Mouse (Mus musculus): ENCODE results near the gene Hlx. TPM values are rescaled to one million over a fixed set of nuclear protein-coding genes. Genes with fewer than 3 reads are reported as not detected.

The Hlx gene
- total and polyA plus RNA-seq, 3 experiments, result 2.4 to 9.6 TPM; not detected in 1

DNA sequence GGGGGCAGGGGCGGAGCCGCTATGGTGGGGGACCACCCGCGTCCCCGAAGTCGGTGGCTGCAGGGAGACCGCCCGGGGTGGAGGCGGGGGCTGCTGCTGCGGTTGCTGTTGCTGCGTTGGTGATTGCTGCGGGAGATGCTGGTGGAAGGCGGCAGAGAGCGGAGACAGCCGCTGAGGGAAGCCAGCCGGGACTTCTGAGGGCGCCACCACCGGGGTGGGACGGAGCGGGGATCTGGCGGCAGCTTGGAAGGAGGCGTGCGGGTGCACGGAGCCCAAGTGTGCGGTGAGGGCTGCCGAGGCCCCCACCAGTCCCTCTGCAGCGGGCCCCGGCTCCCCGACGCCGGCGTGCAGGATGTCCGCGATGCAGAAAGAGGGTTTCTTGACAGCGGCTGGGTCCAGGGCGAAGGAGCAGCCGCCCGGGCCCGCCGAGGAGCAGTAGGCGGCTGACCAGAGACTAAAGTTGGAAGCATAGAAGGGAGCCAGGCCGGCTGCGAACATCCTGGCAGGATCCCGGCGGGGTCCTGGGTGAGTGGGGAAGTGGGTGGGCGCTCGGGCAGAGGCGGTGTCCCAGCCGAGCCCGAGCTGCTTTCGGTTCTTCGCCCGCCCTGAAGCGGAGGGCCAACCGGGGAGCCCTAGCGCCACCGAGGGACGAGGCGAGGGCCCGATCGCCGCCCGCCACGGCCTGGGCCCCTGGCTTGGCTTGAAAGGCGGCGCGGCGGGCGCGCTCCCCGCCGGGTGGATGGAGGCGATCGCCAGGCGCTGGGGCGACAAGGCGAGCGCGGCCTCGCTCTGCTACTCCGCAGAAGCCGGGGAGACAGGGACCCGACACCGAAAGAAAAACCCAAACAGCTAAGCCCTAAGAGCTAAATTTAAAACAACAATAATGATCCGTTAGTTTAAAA, 524 bp downstream of the Hlx start:
- DNase-seq (ENCODE audit: low read depth, low spot score), result peak; percentile 51
- Histone ChIP-seq H3K9me3 (replicated peaks; ENCODE audit: insufficient read depth, low read length) (no peaks in the 10 kb centered on the region), H3K79me2 (ENCODE audit: control insufficient read depth, insufficient read depth, low read length, poor library complexity) (peaks cover 6% of the 10 kb centered on the region), H3K4me3 (ENCODE audit: control insufficient read depth in 1 of 2, insufficient read depth in 1 of 2, low read depth in 2 of 2, low read length in 2 of 2) (peak overlapping the region; percentile 82 to 96), H3K27ac (ENCODE audit: control insufficient read depth, low read depth, low read length) (peak overlapping the region; percentile 69), H3K36me3 (ENCODE audit: control insufficient read depth in 1 of 2, insufficient read depth in 2 of 2, low read length in 2 of 2) (peaks cover 0 to 7% of the 10 kb centered on the region in 2 experiments; a peak in 1 of 4 replicates), H3K4me1 (ENCODE audit: control insufficient read depth in 1 of 2, insufficient read depth in 2 of 2, low read length in 2 of 2) (peaks cover 3 to 5% of the 10 kb centered on the region in 2 experiments; a peak in 1 of 4 replicates), H3K9ac (ENCODE audit: control insufficient read depth, low read depth, low read length, poor library complexity, severe bottlenecking) (peak overlapping the region; percentile 89), H3K27me3 (ENCODE audit: control insufficient read depth in 1 of 2, insufficient read depth in 2 of 2, low read length in 2 of 2) (no peaks in the 10 kb centered on the region)
- TF ChIP-seq UBTF (IDR thresholded peaks at IDR 0.05; ENCODE audit: borderline replicate concordance, insufficient read depth, low read depth, low read length) (peak; percentile 74; the same call in 1 of the 2 replicates), CTCF (IDR thresholded peaks at IDR 0.05 in 2 of 3, conservative IDR thresholded peaks at IDR 0.05 in 1 of 3; ENCODE audit: control insufficient read depth in 1 of 3, insufficient read depth in 1 of 3, low read depth in 2 of 3, low read length in 3 of 3, poor library complexity in 1 of 3, severe bottlenecking in 1 of 3) (0 out of 6 replicates have a peak, but pooled peaks of 1 of the 3 experiments have one; percentile 6), ETS1 (IDR thresholded peaks at IDR 0.05; ENCODE audit: low read depth, low read length) (no peak), CHD2 (IDR thresholded peaks at IDR 0.05; ENCODE audit: low read length) (no peak), CHD1 (IDR thresholded peaks at IDR 0.05; ENCODE audit: low read depth, low read length) (peak; percentile 69; the same call in 1 of the 2 replicates)

DNA sequence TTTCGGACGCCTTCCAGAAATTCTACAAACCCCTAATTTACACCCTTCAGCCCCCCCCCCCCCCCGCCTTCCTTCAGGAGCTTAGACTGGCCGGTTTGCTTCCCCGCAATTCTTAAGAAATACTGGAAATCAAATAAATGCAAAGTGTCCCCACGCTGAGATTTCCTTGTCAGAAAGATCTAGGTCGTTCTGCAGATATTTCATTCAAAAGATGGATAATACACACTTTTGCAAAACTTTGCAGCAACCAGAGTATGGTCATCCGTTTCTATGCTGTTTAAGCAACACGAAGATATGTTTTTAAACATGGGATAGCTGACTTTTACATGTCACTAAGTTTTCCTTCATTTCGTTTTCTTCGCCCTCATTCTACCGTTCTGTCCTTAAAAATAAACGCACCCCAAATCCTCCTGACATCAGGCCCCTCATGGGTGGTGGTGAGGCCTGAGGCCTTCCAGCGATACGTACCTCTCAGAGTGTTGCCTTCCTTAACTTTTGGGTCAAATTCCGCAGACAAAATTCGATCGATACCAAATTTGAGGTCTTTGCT, 1.3 kb downstream of the Hlx start:
- Histone ChIP-seq H3K9ac (ENCODE audit: control insufficient read depth, low read depth, low read length, poor library complexity, severe bottlenecking) (peak overlapping the region; percentile 89), H3K27me3 (ENCODE audit: control insufficient read depth in 1 of 2, insufficient read depth in 2 of 2, low read length in 2 of 2) (no peaks in the 10 kb centered on the region)

More for the DNA sequence above, 1.3 kb downstream of the Hlx start:
- peaks cover 0 to 7% of the 10 kb centered on the region in 2 experiments; a peak in 1 of 4 replicates for H3K36me3 ChIP-seq (ENCODE audit: control insufficient read depth in 1 of 2, insufficient read depth in 2 of 2, low read length in 2 of 2)
- H3K9me3 ChIP-seq (replicated peaks; ENCODE audit: insufficient read depth, low read length), result no peaks in the 10 kb centered on the region
- H3K4me3 ChIP-seq (ENCODE audit: control insufficient read depth in 1 of 2, insufficient read depth in 1 of 2, low read depth in 2 of 2, low read length in 2 of 2), result peak overlapping the region; percentile 82 to 96
- no peak overlapping the region for H3K27ac ChIP-seq (ENCODE audit: control insufficient read depth, low read depth, low read length)
- H3K79me2 ChIP-seq (ENCODE audit: control insufficient read depth, insufficient read depth, low read length, poor library complexity), result peaks cover 6% of the 10 kb centered on the region
- TF ChIP-seq TCF12 (IDR thresholded peaks at IDR 0.05; ENCODE audit: low read depth, low read length), result no peak
- no peak for TF ChIP-seq POLR2AphosphoS5 (IDR thresholded peaks at IDR 0.05; ENCODE audit: borderline replicate concordance, low read depth, low read length)
- no peak for TF ChIP-seq MEF2A (IDR thresholded peaks at IDR 0.05; ENCODE audit: extremely low read depth, insufficient replicate concordance, low read depth, low read length, poor library complexity, severe bottlenecking)
- no peak for TF ChIP-seq UBTF (IDR thresholded peaks at IDR 0.05; ENCODE audit: borderline replicate concordance, insufficient read depth, low read depth, low read length)
- no peak for TF ChIP-seq CHD1 (IDR thresholded peaks at IDR 0.05; ENCODE audit: low read depth, low read length)
- TF ChIP-seq E2F4 (IDR thresholded peaks at IDR 0.05; ENCODE audit: borderline replicate concordance, low read depth, low read length), result no peak
- no peak for TF ChIP-seq EP300 (IDR thresholded peaks at IDR 0.05; ENCODE audit: low read depth in 1 of 2, low read length in 2 of 2)
- TF ChIP-seq GATA1 (IDR thresholded peaks at IDR 0.05; ENCODE audit: low read depth, low read length), result no peak
- TF ChIP-seq USF2 (IDR thresholded peaks at IDR 0.05; ENCODE audit: borderline replicate concordance in 1 of 2, insufficient read depth in 1 of 2, low read depth in 1 of 2, low read length in 2 of 2), result no peak
- TF ChIP-seq NELFE (IDR thresholded peaks at IDR 0.05; ENCODE audit: low read depth, low read length), result no peak
- no peak for TF ChIP-seq POLR2A (IDR thresholded peaks at IDR 0.05; ENCODE audit: control insufficient read depth in 1 of 2, insufficient read depth in 1 of 2, low read depth in 1 of 2, low read length in 2 of 2, poor library complexity in 1 of 2)
- no peak for TF ChIP-seq ELF1 (IDR thresholded peaks at IDR 0.05; ENCODE audit: low read depth, low read length)
- peaks cover 3 to 5% of the 10 kb centered on the region in 2 experiments; a peak in 1 of 4 replicates for H3K4me1 ChIP-seq (ENCODE audit: control insufficient read depth in 1 of 2, insufficient read depth in 2 of 2, low read length in 2 of 2)
- peak; percentile 32 for DNase-seq (ENCODE audit: low read depth, low spot score)

All from MEL (cell line).